Mouse (Mus musculus) olfactory bulb, adult 2 months (tissue): ENCODE measurements around the gene Skp2.

Experiments used
- CTCF ChIP-seq: fragments of 200-500 bp; IDR thresholded peaks from 2 replicates; pipeline ENCODE4 v1.5.1; 2012; ENCODE audit warnings: low read depth, mild to moderate bottlenecking, low read length, moderate library complexity; ENCODE audit not compliant: insufficient read depth
- POLR2A ChIP-seq: fragments of 200-500 bp; IDR thresholded peaks from 2 replicates; pipeline ENCODE4 v1.6.1; 2012; ENCODE audit warnings: mild to moderate bottlenecking, low read depth, low read length, moderate library complexity; ENCODE audit not compliant: insufficient read depth

DNA sequence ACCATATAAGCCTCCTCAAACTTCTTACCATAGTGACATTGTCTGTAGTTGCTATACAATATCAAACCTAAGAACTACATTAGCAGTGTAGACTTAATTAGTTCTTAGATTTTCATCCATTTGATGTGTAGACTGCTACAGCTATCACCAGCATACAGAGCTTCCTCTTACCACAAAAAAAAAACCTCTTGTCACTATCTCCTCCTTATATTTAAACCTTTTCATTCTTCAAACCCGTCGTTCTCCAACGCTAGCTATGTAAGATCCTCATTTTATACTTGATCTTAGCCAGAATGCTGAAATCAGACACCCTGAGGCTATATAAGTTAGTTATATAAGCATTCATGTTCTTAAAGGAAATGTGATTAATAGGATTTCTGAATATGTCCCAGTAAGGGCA is 21.8 kb upstream of the Skp2 start:
- no peak for TF ChIP-seq CTCF
- no peak for TF ChIP-seq POLR2A
